Mouse (Mus musculus) left cerebral cortex, postnatal 4 days (tissue): ENCODE data around the gene Smim9. TPM values are rescaled to one million over a fixed set of nuclear protein-coding genes. Genes with fewer than 3 reads are reported as not detected.
A peak's percentile ranks its signal among the peaks of the same experiment; 100 is the strongest.
"Not testable (repeated sequence)": the region's sequence is repeated elsewhere in the genome, so short reads cannot be mapped to it uniquely, and the experiment has no call there.

Experiments
- DNase-seq: peaks from one replicate; pipeline ENCODE4 v3.0.0-alpha.2; 2022
- intact Hi-C: fragments of 180-260 bp; cut with DNase I; formaldehyde crosslinking; loops from one replicate; pipeline ENCODE4 v1.15.1; 2025
- total RNA-seq, 2 experiments: library from RNA; stranded (reverse); gene quantifications; 2 replicates each; pipeline ENCODE4 v1.2.3; 2021

The Smim9 gene
- total RNA-seq = not detected

GRCm38 (mm10) chrX:75163670-75164069, at the start of gene Smim9:
Smim9 (minus strand) TSS chrX:75163770.
- intact Hi-C loops = no loop called here
- DNase-seq = no peak

GRCm38 (mm10) chrX:75155576-75156243, 7.9 kb downstream of the Smim9 start:
- DNase-seq = peak; percentile 27
- intact Hi-C loops = no loop called here

- no peak for DNase-seq
- intact Hi-C loops = no loop called here
Measured at GRCm38 (mm10) chrX:75152249-75152648, 11.3 kb downstream of the Smim9 start.

- intact Hi-C loops = no loop called here
- no peak for DNase-seq
Measured at GRCm38 (mm10) chrX:75150304-75150703, 13.3 kb downstream of the Smim9 start.

- intact Hi-C loops = no loop called here
- DNase-seq = no peak
Measured at GRCm38 (mm10) chrX:75148414-75148813, 15.2 kb downstream of the Smim9 start.

GRCm38 (mm10) chrX:75143124-75143555, 20.4 kb downstream of the Smim9 start:
- intact Hi-C loops, DNase-seq: not testable (repeated sequence)

GRCm38 (mm10) chrX:75138182-75138581, 25.4 kb downstream of the Smim9 start:
- intact Hi-C loops = no loop called here
- DNase-seq = no peak

- no peak for DNase-seq
- intact Hi-C loops = no loop called here
Measured at GRCm38 (mm10) chrX:75137729-75138128, 25.8 kb downstream of the Smim9 start.

- intact Hi-C loops = no loop called here
- DNase-seq = no peak
Measured at GRCm38 (mm10) chrX:75136938-75137337, 26.6 kb downstream of the Smim9 start.

GRCm38 (mm10) chrX:75130467-75131160, 33.0 kb downstream of the Smim9 start, which contains the start of gene Mpp1:
Mpp1 (minus strand) TSS chrX:75131016.
- intact Hi-C loops = no loop called here
- peak; percentile 80 for DNase-seq

- no peak for DNase-seq
- intact Hi-C loops = no loop called here
Measured at GRCm38 (mm10) chrX:75129474-75129873, 34.1 kb downstream of the Smim9 start.

- intact Hi-C loops = no loop called here
- DNase-seq = no peak
Measured at GRCm38 (mm10) chrX:75128333-75128980, 35.1 kb downstream of the Smim9 start.

GRCm38 (mm10) chrX:75126893-75127292, 36.7 kb downstream of the Smim9 start:
- no peak for DNase-seq
- intact Hi-C loops = no loop called here

GRCm38 (mm10) chrX:75125606-75126005, 38.0 kb downstream of the Smim9 start:
- intact Hi-C loops = no loop called here
- DNase-seq = no peak

- intact Hi-C loops = no loop called here
- no peak for DNase-seq
Measured at GRCm38 (mm10) chrX:75115550-75115949, 48.0 kb downstream of the Smim9 start.

- DNase-seq = no peak
- intact Hi-C loops = no loop called here
Measured at GRCm38 (mm10) chrX:75102293-75102692, 61.3 kb downstream of the Smim9 start.

GRCm38 (mm10) chrX:75098799-75099198, 64.8 kb downstream of the Smim9 start:
- no peak for DNase-seq
- intact Hi-C loops = no loop called here

- DNase-seq = peak; percentile 1
- intact Hi-C loops = no loop called here
Measured at GRCm38 (mm10) chrX:75096163-75096770, 67.3 kb downstream of the Smim9 start.
